Mouse (Mus musculus) embryonic facial prominence, embryonic 12.5 days (tissue): ENCODE measurements around the gene Olfr553. TPM values are rescaled to one million over a fixed set of nuclear protein-coding genes. Genes with fewer than 3 reads are reported as not detected.

Source experiments
- ATAC-seq: fragments of 200-750 bp; cut with Nextera tagmentation; 2 replicates; pipeline ENCODE4 v1.8.0; 2017; ENCODE audit not compliant: insufficient number of reproducible peaks, insufficient read depth, low FRiP score, low TSS enrichment
- H3K27ac ChIP-seq: fragments of 300-500 bp; sonication (generic); 2 replicates; pipeline ENCODE4 v1.5.1; 2016; ENCODE audit warnings: mild to moderate bottlenecking
- H3K27me3 ChIP-seq: fragments of 300-500 bp; sonication (generic); 2 replicates; pipeline ENCODE4 v1.6.1; 2016; ENCODE audit warnings: mild to moderate bottlenecking, moderate library complexity
- H3K36me3 ChIP-seq: fragments of 300-500 bp; sonication (generic); 2 replicates; pipeline ENCODE4 v1.6.1; 2016; ENCODE audit warnings: mild to moderate bottlenecking
- H3K4me1 ChIP-seq: fragments of 300-500 bp; sonication (generic); 2 replicates; pipeline ENCODE4 v1.6.1; 2016
- H3K4me2 ChIP-seq: fragments of 300-500 bp; sonication (generic); replicated peaks from 2 replicates; pipeline ENCODE4 v1.6.1; 2016; ENCODE audit warnings: mild to moderate bottlenecking, moderate library complexity
- H3K4me3 ChIP-seq: fragments of 300-500 bp; sonication (generic); 2 replicates; pipeline ENCODE4 v1.5.1; 2016; ENCODE audit warnings: mild to moderate bottlenecking
- H3K9ac ChIP-seq: fragments of 300-500 bp; sonication (generic); 2 replicates; pipeline ENCODE4 v1.6.1; 2016; ENCODE audit warnings: mild to moderate bottlenecking, moderate library complexity
- H3K9me3 ChIP-seq: fragments of 300-500 bp; sonication (generic); 2 replicates; pipeline ENCODE4 v1.6.1; 2016; ENCODE audit warnings: mild to moderate bottlenecking, moderate library complexity
- WGBS: fragments of 180-500 bp; shearing (Covaris S2); methylation state at CpG from one replicate; pipeline ENCODE4 v1.1.7; 2016; 5-methylcytosine and 5-hydroxymethylcytosine counted together
- polyA plus RNA-seq: library from polyadenylated mRNA; unstranded; fragments of >200 nt; fragmentation: Nextera tagmentation; extraction: Ambion mirVana; gene quantifications from 2 replicates; pipeline ENCODE4 v1.2.1, GENCODE M21; 2016

The Olfr553 gene
- polyA plus RNA-seq, 1 experiment from 2014 or later: not detected

GRCm38 (mm10) chr7:102573174-102573830 is 44.7 kb downstream of the Olfr553 start:
- WGBS: 79% methylated on average over 3 of the region's 3 CpGs
- Histone ChIP-seq H3K4me1 (no peaks in the 10 kb centered on the region), H3K4me3 (no peak overlapping the region), H3K9ac (no peak overlapping the region), H3K36me3 (no peaks in the 10 kb centered on the region), H3K4me2 (no peak overlapping the region), H3K27ac (no peak overlapping the region), H3K9me3 (no peaks in the 10 kb centered on the region), H3K27me3 (no peaks in the 10 kb centered on the region)
- ATAC-seq: no peak

- 89% methylated on average over 8 of the region's 8 CpGs for WGBS
- H3K27me3 ChIP-seq: no peaks in the 10 kb centered on the region
- H3K9me3 ChIP-seq: no peaks in the 10 kb centered on the region
- ATAC-seq: no peak
- H3K4me3 ChIP-seq: no peak within 1 kb of the TSS
- H3K27ac ChIP-seq: no peak within 1 kb of the TSS
- H3K4me1 ChIP-seq: no peaks in the 10 kb centered on the region
- H3K4me2 ChIP-seq: no peak within 1 kb of the TSS
- no peak within 1 kb of the TSS for H3K9ac ChIP-seq
- H3K36me3 ChIP-seq: no peaks in the 10 kb centered on the region
Measured at GRCm38 (mm10) chr7:102571142-102571541, 46.9 kb downstream of the Olfr553 start, which contains the start of gene Olfr550. TSS of gene Olfr550 (plus strand) at chr7:102571442.

- Histone ChIP-seq H3K27me3 (no peaks in the 10 kb centered on the region), H3K36me3 (no peaks in the 10 kb centered on the region), H3K27ac (no peak overlapping the region), H3K4me3 (no peak overlapping the region), H3K9ac (no peak overlapping the region), H3K9me3 (no peaks in the 10 kb centered on the region), H3K4me1 (peaks cover 4% of the 10 kb centered on the region; the same call in 1 of the 2 replicates), H3K4me2 (no peak overlapping the region)
- no peak for ATAC-seq
- 89% methylated on average over 4 of the region's 4 CpGs for WGBS
Measured at GRCm38 (mm10) chr7:102566219-102566618, 51.8 kb downstream of the Olfr553 start.

GRCm38 (mm10) chr7:102564999-102565997 is 52.7 kb downstream of the Olfr553 start, which contains the start of gene Trim21:
TSS of gene Trim21 (minus strand) at chr7:102565486.
- 15% methylated on average over 10 of the region's 10 CpGs for WGBS
- no peak within 1 kb of the TSS; the same call in 1 of the 2 replicates for H3K9ac ChIP-seq
- H3K4me2 ChIP-seq: peak within 1 kb of the TSS; percentile 51
- H3K9me3 ChIP-seq: no peaks in the 10 kb centered on the region
- H3K27me3 ChIP-seq: no peaks in the 10 kb centered on the region
- H3K27ac ChIP-seq: no peak within 1 kb of the TSS
- no peaks in the 10 kb centered on the region for H3K36me3 ChIP-seq
- peak; percentile 87 for ATAC-seq
- H3K4me3 ChIP-seq: peak within 1 kb of the TSS; percentile 42
- H3K4me1 ChIP-seq: peaks cover 4% of the 10 kb centered on the region; the same call in 1 of the 2 replicates

Other genes starting within 250 kb of the Olfr553 start
- 173 and 174 TPM in 2 replicates for gene Rrm1, start 176.5 kb downstream of the Olfr553 start, polyA plus RNA-seq
- gene Olfr543, start 136.5 kb downstream of the Olfr553 start, polyA plus RNA-seq: 0.33 and 0.80 TPM in 2 replicates
- gene Olfr544, start 129.9 kb downstream of the Olfr553 start, polyA plus RNA-seq: 0.10 and 0.13 TPM in 2 replicates
- gene Olfr545, start 118.6 kb downstream of the Olfr553 start, polyA plus RNA-seq: 0.13 and 0.14 TPM in 2 replicates
- gene Olfr547, start 83.5 kb downstream of the Olfr553 start, polyA plus RNA-seq: not detected in 2 replicates
- not detected in 2 replicates for gene Olfr548-ps1, start 77.3 kb downstream of the Olfr553 start, polyA plus RNA-seq
- gene Olfr549, start 68.3 kb downstream of the Olfr553 start, polyA plus RNA-seq: not detected in 2 replicates
- 0.51 and 0.59 TPM in 2 replicates for gene Trim21, start 52.7 kb downstream of the Olfr553 start, polyA plus RNA-seq
- 0.04 and 0.14 TPM in 2 replicates for gene Olfr550, start 46.8 kb downstream of the Olfr553 start, polyA plus RNA-seq
- not detected in 2 replicates for gene Olfr551, start 26.3 kb downstream of the Olfr553 start, polyA plus RNA-seq
- gene Olfr552, start 20.4 kb downstream of the Olfr553 start, polyA plus RNA-seq: not detected in 2 replicates
- not detected in 2 replicates for gene Olfr554, start 20.2 kb upstream of the Olfr553 start, polyA plus RNA-seq
- gene Olfr555, start 40.6 kb upstream of the Olfr553 start, polyA plus RNA-seq: not detected in 2 replicates
- gene Olfr556, start 46.7 kb upstream of the Olfr553 start, polyA plus RNA-seq: not detected in 2 replicates
- 16.4 and 17.4 TPM in 2 replicates for gene Trim68, start 69.1 kb upstream of the Olfr553 start, polyA plus RNA-seq
- not detected in 2 replicates for gene Olfr557, start 77.7 kb upstream of the Olfr553 start, polyA plus RNA-seq
- 0.55 and 0.98 TPM in 2 replicates for gene Olfr558, start 84.0 kb upstream of the Olfr553 start, polyA plus RNA-seq
- not detected in 2 replicates for gene Olfr33, start 100.9 kb upstream of the Olfr553 start, polyA plus RNA-seq
- gene Olfr559, start 109.3 kb upstream of the Olfr553 start, polyA plus RNA-seq: not detected in 2 replicates
- not detected in 2 replicates for gene Olfr560, start 141.1 kb upstream of the Olfr553 start, polyA plus RNA-seq
- 0.18 and 0.19 TPM in 2 replicates for gene Olfr78, start 141.3 kb upstream of the Olfr553 start, polyA plus RNA-seq
- not detected in 2 replicates for gene Olfr561, start 153.0 kb upstream of the Olfr553 start, polyA plus RNA-seq
- gene Olfr564, start 185.3 kb upstream of the Olfr553 start, polyA plus RNA-seq: not detected in 2 replicates
- gene Olfr566, start 240.5 kb upstream of the Olfr553 start, polyA plus RNA-seq: not detected in 2 replicates